Mouse (Mus musculus): ENCODE results near the gene Acp5. TPM values are rescaled to one million over a fixed set of nuclear protein-coding genes. Genes with fewer than 3 reads are reported as not detected.
"Not testable (repeated sequence)": the region's sequence is repeated elsewhere in the genome, so short reads cannot be mapped to it uniquely, and the experiment has no call there.

Acp5 gene
- polyA plus RNA-seq, 1 experiment from 2014 or later: 42.9 TPM

GRCm38 (mm10) chr9:22156497-22157245 is 21.2 kb upstream of the Acp5 start, which contains the start of gene Pigyl:
Gene Pigyl (plus strand): TSS chr9:22156846.
- H3K4me1 ChIP-seq (replicated peaks; ENCODE audit: control insufficient read depth, insufficient read depth): 0 out of 2 replicates have a peak, but pooled peaks cover 5% of the 10 kb centered on the region
- TF ChIP-seq EP300 (optimal IDR thresholded peaks at IDR 0.05) (no peak), CTCF (IDR thresholded peaks at IDR 0.05; ENCODE audit: low read depth) (peak; percentile 59)
- WGBS: under 1% methylated on average over 65 of the region's 65 CpGs

GRCm38 (mm10) chr9:22155614-22156013 is 20.1 kb upstream of the Acp5 start:
- WGBS: 20% methylated on average over 10 of the region's 10 CpGs
- Histone ChIP-seq H3K36me3 (ENCODE audit: control insufficient read depth, insufficient read depth, low read length) (no peaks in the 10 kb centered on the region), H3K9me3 (ENCODE audit: control insufficient read depth, low read length) (no peaks in the 10 kb centered on the region), H3K27ac (replicated peaks) (no peak overlapping the region), H3K4me2 (replicated peaks; ENCODE audit: low read depth) (peak overlapping the region; percentile 27; the same call in 1 of the 2 replicates), H3K9ac (ENCODE audit: low read length) (no peak overlapping the region; the same call in 1 of the 2 replicates), H3K4me1 (replicated peaks; ENCODE audit: control insufficient read depth, insufficient read depth) (0 out of 2 replicates have a peak, but pooled peaks cover 5% of the 10 kb centered on the region), H3K4me3 (ENCODE audit: low read depth, low read length) (no peak overlapping the region), H3K27me3 (ENCODE audit: control insufficient read depth, insufficient read depth, low read length) (no peaks in the 10 kb centered on the region)
- DNase-seq (ENCODE audit: low spot score): peak; percentile 73
- ATAC-seq (ENCODE audit: low FRiP score, low TSS enrichment): peak; percentile 22
- TF ChIP-seq CTCF (IDR thresholded peaks at IDR 0.05; ENCODE audit: low read depth) (peak; percentile 88), EP300 (optimal IDR thresholded peaks at IDR 0.05) (no peak)

More at GRCm38 (mm10) chr9:22156497-22157245, 21.2 kb upstream of the Acp5 start, which contains the start of gene Pigyl:
- ATAC-seq (ENCODE audit: low FRiP score, low TSS enrichment): peak; percentile 98
- Histone ChIP-seq H3K36me3 (ENCODE audit: control insufficient read depth, insufficient read depth, low read length) (no peaks in the 10 kb centered on the region), H3K9me3 (ENCODE audit: control insufficient read depth, low read length) (no peaks in the 10 kb centered on the region), H3K4me2 (replicated peaks; ENCODE audit: low read depth) (peak within 1 kb of the TSS; percentile 72), H3K27me3 (ENCODE audit: control insufficient read depth, insufficient read depth, low read length) (no peaks in the 10 kb centered on the region), H3K4me3 (ENCODE audit: low read depth, low read length) (peak within 1 kb of the TSS; percentile 65), H3K9ac (ENCODE audit: low read length) (peak within 1 kb of the TSS; percentile 93), H3K27ac (replicated peaks) (peak within 1 kb of the TSS; percentile 93)
- DNase-seq (ENCODE audit: low spot score): peak; percentile 99

GRCm38 (mm10) chr9:22153810-22154209 is 18.3 kb upstream of the Acp5 start:
- H3K4me3 ChIP-seq (ENCODE audit: low read depth, low read length): no peak overlapping the region
- no peak for DNase-seq (ENCODE audit: low spot score)
- WGBS: 91% methylated on average over 3 of the region's 3 CpGs

GRCm38 (mm10) chr9:22150946-22151345 is 15.4 kb upstream of the Acp5 start:
- no peak for ATAC-seq (ENCODE audit: low FRiP score, low TSS enrichment)
- Histone ChIP-seq H3K27ac (replicated peaks) (no peak overlapping the region), H3K4me3 (ENCODE audit: low read depth, low read length) (no peak overlapping the region), H3K9ac (ENCODE audit: low read length) (no peak overlapping the region), H3K4me1 (replicated peaks; ENCODE audit: control insufficient read depth, insufficient read depth) (no peaks in the 10 kb centered on the region), H3K36me3 (ENCODE audit: control insufficient read depth, insufficient read depth, low read length) (no peaks in the 10 kb centered on the region), H3K27me3 (ENCODE audit: control insufficient read depth, insufficient read depth, low read length) (no peaks in the 10 kb centered on the region), H3K9me3 (ENCODE audit: control insufficient read depth, low read length) (no peaks in the 10 kb centered on the region), H3K4me2 (replicated peaks; ENCODE audit: low read depth) (no peak overlapping the region)
- 51% methylated on average over 2 of the region's 2 CpGs for WGBS
- DNase-seq (ENCODE audit: low spot score): no peak
- TF ChIP-seq EP300 (optimal IDR thresholded peaks at IDR 0.05): no peak
- no peak for TF ChIP-seq CTCF (IDR thresholded peaks at IDR 0.05; ENCODE audit: low read depth)

More at GRCm38 (mm10) chr9:22153810-22154209, 18.3 kb upstream of the Acp5 start:
- TF ChIP-seq EP300 (optimal IDR thresholded peaks at IDR 0.05): no peak
- TF ChIP-seq CTCF (IDR thresholded peaks at IDR 0.05; ENCODE audit: low read depth): peak; percentile 14; the same call in 1 of the 2 replicates
- Histone ChIP-seq H3K27me3 (ENCODE audit: control insufficient read depth, insufficient read depth, low read length) (no peaks in the 10 kb centered on the region), H3K9ac (ENCODE audit: low read length) (no peak overlapping the region), H3K4me2 (replicated peaks; ENCODE audit: low read depth) (no peak overlapping the region), H3K9me3 (ENCODE audit: control insufficient read depth, low read length) (no peaks in the 10 kb centered on the region), H3K36me3 (ENCODE audit: control insufficient read depth, insufficient read depth, low read length) (no peaks in the 10 kb centered on the region), H3K4me1 (replicated peaks; ENCODE audit: control insufficient read depth, insufficient read depth) (0 out of 2 replicates have a peak, but pooled peaks cover 5% of the 10 kb centered on the region), H3K27ac (replicated peaks) (no peak overlapping the region)
- no peak for ATAC-seq (ENCODE audit: low FRiP score, low TSS enrichment)

GRCm38 (mm10) chr9:22150249-22150693 is 14.8 kb upstream of the Acp5 start:
- not testable (repeated sequence) for H3K27ac ChIP-seq (replicated peaks); H3K27me3 ChIP-seq (ENCODE audit: control insufficient read depth, insufficient read depth, low read length); H3K9me3 ChIP-seq (ENCODE audit: control insufficient read depth, low read length); H3K9ac ChIP-seq (ENCODE audit: low read length); H3K4me3 ChIP-seq (ENCODE audit: low read depth, low read length); ATAC-seq (ENCODE audit: low FRiP score, low TSS enrichment); H3K36me3 ChIP-seq (ENCODE audit: control insufficient read depth, insufficient read depth, low read length); H3K4me2 ChIP-seq (replicated peaks; ENCODE audit: low read depth); H3K4me1 ChIP-seq (replicated peaks; ENCODE audit: control insufficient read depth, insufficient read depth); DNase-seq (ENCODE audit: low spot score)
- 85% methylated on average over 7 of the region's 7 CpGs for WGBS

All from stomach, postnatal 0 days (tissue).